Mouse (Mus musculus) bone marrow macrophage, adult 2 months (primary cell): ENCODE results near the gene Commd8. TPM values are rescaled to one million over a fixed set of nuclear protein-coding genes. Genes with fewer than 3 reads are reported as not detected.

Experiments
- H3K27ac ChIP-seq: 2 replicates; pipeline ENCODE4 v1.5.1; 2012; ENCODE audit warnings: low read depth, low read length; ENCODE audit not compliant: insufficient read depth
- H3K4me1 ChIP-seq: 2 replicates; pipeline ENCODE4 v1.6.1; 2012; ENCODE audit warnings: low read length; ENCODE audit not compliant: control insufficient read depth, insufficient read depth
- H3K4me3 ChIP-seq: 2 replicates; pipeline ENCODE4 v1.5.1; 2012; ENCODE audit warnings: mild to moderate bottlenecking, low read length, moderate library complexity; ENCODE audit not compliant: insufficient read depth
- CTCF ChIP-seq: IDR thresholded peaks from 2 replicates; pipeline ENCODE4 v1.5.1; 2012; ENCODE audit warnings: low read depth, mild to moderate bottlenecking, low read length, moderate library complexity
- POLR2A ChIP-seq: IDR thresholded peaks from 2 replicates; pipeline ENCODE4 v1.6.1; 2012; ENCODE audit warnings: mild to moderate bottlenecking, low read depth, low read length, borderline replicate concordance
- polyA plus RNA-seq: library from polyadenylated mRNA; stranded (reverse); fragments of >200 nt; gene quantifications from 2 replicates; pipeline ENCODE4 v1.2.4, GENCODE M21; 2012; ENCODE audit not compliant: missing spikeins, insufficient read depth, insufficient read length

The Commd8 gene
- polyA plus RNA-seq, 1 experiment = 177 TPM

DNA sequence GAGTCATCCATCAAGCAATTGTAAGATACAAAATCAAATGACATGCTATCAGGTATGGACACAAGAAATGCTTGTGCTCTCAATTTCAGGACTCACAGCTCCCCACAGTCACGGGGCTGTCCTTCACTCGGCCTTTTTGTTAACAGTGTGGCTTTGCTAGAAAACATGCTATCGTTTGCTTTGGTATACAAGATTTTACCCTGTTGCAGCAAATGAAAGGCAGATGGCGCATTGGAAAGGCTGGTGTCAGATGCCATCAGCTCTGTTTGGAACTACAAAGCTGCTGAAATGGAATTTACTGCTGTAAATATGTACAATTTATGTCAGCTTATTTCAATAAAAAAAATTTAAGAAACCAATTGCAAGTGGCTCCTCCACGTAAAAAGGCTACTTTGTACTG is 19.3 kb downstream of the Commd8 start:
- TF ChIP-seq CTCF (no peak), POLR2A (no peak)
- H3K27ac ChIP-seq = no peak overlapping the region
- no peaks in the 10 kb centered on the region for H3K4me1 ChIP-seq
- no peak overlapping the region for H3K4me3 ChIP-seq

DNA sequence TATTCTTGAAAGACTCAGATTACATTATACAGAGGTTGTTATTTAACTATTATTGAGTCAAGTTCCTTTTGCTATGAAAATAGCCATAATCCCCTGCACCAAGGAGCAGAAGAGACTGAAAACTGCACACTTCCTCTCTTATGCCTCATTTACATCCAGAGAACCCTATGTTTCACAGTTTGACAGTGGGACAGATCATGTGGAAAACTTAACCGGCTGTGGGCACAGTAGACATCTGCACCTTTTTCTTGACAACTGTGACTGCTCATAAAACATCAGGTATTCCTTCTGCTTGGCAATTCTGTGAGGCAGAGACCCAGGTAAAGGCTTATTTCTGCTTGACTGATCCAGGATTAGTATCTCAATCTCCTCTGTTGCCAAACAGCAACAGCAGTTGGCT is 28.4 kb downstream of the Commd8 start:
- Histone ChIP-seq H3K4me3 (no peak overlapping the region), H3K27ac (no peak overlapping the region), H3K4me1 (no peaks in the 10 kb centered on the region)
- no peak for TF ChIP-seq POLR2A
- no peak for TF ChIP-seq CTCF

GRCm38 (mm10) chr5:72138256-72138655 is 29.7 kb downstream of the Commd8 start:
- TF ChIP-seq POLR2A (no peak), CTCF (no peak)
- H3K4me3 ChIP-seq = no peak overlapping the region
- no peaks in the 10 kb centered on the region for H3K4me1 ChIP-seq

DNA sequence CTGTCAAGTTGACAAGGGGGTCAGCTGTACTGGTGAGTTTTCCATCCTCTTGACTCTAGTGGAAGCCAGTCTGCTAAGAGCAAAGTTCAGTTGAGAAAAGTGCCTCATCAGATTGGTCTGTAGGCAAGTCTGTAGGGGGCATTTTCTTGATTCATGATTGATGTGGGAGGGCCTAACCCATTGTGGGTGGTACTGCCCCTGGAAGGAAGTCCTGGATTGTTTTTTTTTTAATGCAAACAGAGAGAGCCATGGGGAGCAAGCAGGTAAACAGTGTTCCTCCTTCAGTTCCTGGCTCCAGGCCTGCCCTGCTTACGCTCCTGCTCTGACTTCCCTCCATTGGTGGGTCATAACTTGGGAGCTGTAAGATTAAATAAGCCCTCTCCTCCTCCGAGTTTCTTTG is 34.1 kb downstream of the Commd8 start:
- no peak overlapping the region for H3K27ac ChIP-seq
- no peak overlapping the region for H3K4me3 ChIP-seq
- no peak for TF ChIP-seq CTCF
- no peak for TF ChIP-seq POLR2A
- H3K4me1 ChIP-seq = no peaks in the 10 kb centered on the region

More at GRCm38 (mm10) chr5:72138256-72138655, 29.7 kb downstream of the Commd8 start:
- no peak overlapping the region for H3K27ac ChIP-seq

- no peak overlapping the region for H3K4me3 ChIP-seq
- no peak overlapping the region for H3K27ac ChIP-seq
- no peaks in the 10 kb centered on the region for H3K4me1 ChIP-seq
- TF ChIP-seq CTCF (no peak), POLR2A (no peak)
Measured at GRCm38 (mm10) chr5:72126681-72127080, 41.3 kb downstream of the Commd8 start.

DNA sequence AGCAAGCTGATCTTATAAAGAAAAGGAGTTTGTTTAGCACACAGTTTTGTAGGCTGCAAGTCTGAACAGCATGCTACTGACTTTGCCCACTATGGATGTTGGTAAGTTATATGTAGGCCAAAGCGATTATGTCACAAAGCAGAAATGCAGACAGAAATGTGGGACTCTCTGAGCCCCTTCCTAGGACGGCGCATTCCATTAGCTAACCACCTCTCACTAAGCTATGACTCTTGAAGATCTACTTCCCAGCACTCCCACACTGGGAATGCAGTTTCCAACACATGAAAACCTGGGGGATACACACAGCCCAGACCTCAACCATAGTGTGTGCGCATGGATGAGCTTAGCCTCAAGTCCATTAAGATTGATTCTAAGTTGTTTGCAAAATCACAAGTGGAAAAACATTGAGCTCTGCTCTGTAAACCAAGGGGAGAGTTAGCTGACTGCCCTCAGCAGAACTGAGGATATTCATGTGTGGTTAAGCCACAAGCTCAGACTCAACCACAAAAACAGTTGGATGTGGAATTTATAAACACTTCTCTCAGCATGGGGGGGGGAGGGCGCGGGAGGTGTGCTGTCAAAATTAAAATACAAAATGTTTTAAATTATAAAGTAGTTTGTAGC is 45.5 kb downstream of the Commd8 start:
- no peak overlapping the region for H3K27ac ChIP-seq
- no peak for TF ChIP-seq POLR2A
- TF ChIP-seq CTCF = no peak
- no peak overlapping the region for H3K4me3 ChIP-seq
- H3K4me1 ChIP-seq = no peaks in the 10 kb centered on the region
